Mouse (Mus musculus): ENCODE results near the gene Map4k5.

GRCm38 (mm10) chr12:69758221-69759185 lies 134.5 kb downstream of the Map4k5 start:
- TF ChIP-seq CTCF (IDR thresholded peaks at IDR 0.05; ENCODE audit: insufficient read depth, low read depth, low read length) (no peak), POLR2A (IDR thresholded peaks at IDR 0.05; ENCODE audit: insufficient read depth, low read depth, low read length) (no peak)
